Mouse (Mus musculus) kidney, adult 2 months (tissue): Measurements from ENCODE around the gene Wnt5b.

Experiments
- CTCF ChIP-seq: fragments of 200-500 bp; conservative IDR thresholded peaks from 2 replicates; pipeline ENCODE4 v1.5.1; 2011; ENCODE audit warnings: low read depth, mild to moderate bottlenecking, control low read depth, low read length, moderate library complexity, mixed read lengths; ENCODE audit not compliant: insufficient read depth, insufficient read length
- POLR2A ChIP-seq: fragments of 200-500 bp; IDR thresholded peaks from one replicate; pipeline ENCODE4 v1.6.1; 2011; ENCODE audit warnings: low read depth, low read length, control low read depth

DNA sequence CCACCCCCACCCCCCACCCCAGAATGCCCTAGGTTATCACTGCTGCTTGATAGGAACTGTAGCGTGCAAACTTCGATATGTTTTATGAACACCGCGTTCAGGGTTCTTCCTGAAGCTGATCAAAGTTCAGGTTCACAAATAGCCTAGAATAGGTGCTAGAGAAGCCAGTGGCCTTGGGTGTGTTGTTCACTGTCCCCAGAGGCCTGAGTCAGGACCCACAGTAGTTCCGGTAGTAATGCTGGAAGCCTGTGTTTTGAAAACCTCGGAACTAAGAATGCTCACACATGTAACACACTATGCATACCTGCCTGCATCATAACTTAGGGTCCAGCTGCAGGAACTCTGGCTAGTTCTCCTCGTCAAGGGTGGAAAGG lies 57.1 kb downstream of the Wnt5b start:
- TF ChIP-seq CTCF (no peak), POLR2A (no peak)
